Mouse (Mus musculus): Measurements from ENCODE around the gene Vmn2r28. TPM values are rescaled to one million over a fixed set of nuclear protein-coding genes. Genes with fewer than 3 reads are reported as not detected.
"Not testable (repeated sequence)": the region's sequence is repeated elsewhere in the genome, so short reads cannot be mapped to it uniquely, and the experiment has no call there.

The Vmn2r28 gene
- not detected in 2 replicates for polyA plus RNA-seq (2012; rRNA removed)

DNA sequence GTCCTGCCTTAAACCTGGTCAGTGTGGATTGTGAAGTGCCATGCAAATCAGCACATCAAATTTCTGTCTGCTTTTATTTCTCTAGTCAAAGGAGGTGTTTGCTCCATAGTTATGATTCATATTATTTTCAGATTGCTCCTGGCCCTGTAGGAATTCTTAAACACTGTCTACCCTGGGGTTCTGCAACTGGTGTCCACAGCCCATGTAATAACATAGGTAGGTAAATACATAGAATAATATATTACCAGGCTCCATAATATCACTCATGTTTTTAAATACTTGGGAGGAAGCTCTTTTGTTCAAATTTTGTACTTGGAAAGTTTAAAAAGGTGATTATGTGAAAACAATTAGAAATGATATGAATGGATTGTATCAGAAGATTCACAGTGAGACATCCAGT, at the start of gene Vmn2r28:
TSS of gene Vmn2r28 (minus strand) at position 101 of the 400 bp plus-strand sequence.
- H3K4me1 ChIP-seq (replicated peaks; ENCODE audit: control insufficient read depth, insufficient read depth, low read length): not testable (repeated sequence)

DNA sequence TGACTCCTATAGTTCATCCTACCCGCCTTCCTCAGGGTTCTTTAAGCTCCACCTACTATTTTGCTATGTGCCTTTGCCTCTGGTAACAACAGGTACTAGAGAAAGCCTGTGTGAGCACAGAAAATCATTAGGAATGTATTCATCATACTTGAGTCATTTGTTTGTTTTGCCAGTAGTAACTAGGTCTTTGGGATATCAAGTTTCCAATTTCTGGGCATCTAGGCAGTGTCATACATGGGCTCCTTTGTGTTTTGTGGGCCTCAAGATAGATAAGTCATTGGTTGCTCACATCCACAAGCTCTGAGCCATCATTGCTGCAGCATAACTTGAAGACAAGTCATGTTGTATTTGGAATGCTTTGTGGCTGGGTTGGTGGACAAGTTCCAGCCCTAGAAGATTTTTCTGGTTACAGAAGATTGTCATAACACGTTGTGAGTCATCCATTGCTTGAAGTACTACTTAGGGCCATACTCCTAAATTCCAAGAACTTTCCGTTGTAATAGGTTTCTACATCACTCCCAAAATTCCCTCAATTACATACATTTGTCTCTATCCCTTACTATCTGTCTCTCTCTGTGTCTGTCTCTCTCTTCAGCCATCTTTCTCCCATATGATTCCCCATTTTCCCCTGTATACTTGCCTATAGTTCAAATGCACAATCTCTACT, 47.1 kb upstream of the Vmn2r28 start:
- not testable (repeated sequence) for H3K27ac ChIP-seq (ENCODE audit: control insufficient read depth, insufficient read depth, low read length); H3K4me1 ChIP-seq (replicated peaks; ENCODE audit: control insufficient read depth, insufficient read depth, low read length); DNase-seq; H3K4me3 ChIP-seq (ENCODE audit: control insufficient read depth, insufficient read depth, low read length); H3K36me3 ChIP-seq (ENCODE audit: control insufficient read depth, insufficient read depth, low read length); H3K27me3 ChIP-seq (ENCODE audit: control insufficient read depth, insufficient read depth, low read length)
- WGBS: 49% methylated on average over 3 of the region's 3 CpGs

More for the DNA sequence above, at the start of gene Vmn2r28:
- not testable (repeated sequence) for H3K4me3 ChIP-seq (ENCODE audit: control insufficient read depth, insufficient read depth, low read length); H3K36me3 ChIP-seq (ENCODE audit: control insufficient read depth, insufficient read depth, low read length); H3K27ac ChIP-seq (ENCODE audit: control insufficient read depth, insufficient read depth, low read length); DNase-seq; H3K27me3 ChIP-seq (ENCODE audit: control insufficient read depth, insufficient read depth, low read length)

DNA sequence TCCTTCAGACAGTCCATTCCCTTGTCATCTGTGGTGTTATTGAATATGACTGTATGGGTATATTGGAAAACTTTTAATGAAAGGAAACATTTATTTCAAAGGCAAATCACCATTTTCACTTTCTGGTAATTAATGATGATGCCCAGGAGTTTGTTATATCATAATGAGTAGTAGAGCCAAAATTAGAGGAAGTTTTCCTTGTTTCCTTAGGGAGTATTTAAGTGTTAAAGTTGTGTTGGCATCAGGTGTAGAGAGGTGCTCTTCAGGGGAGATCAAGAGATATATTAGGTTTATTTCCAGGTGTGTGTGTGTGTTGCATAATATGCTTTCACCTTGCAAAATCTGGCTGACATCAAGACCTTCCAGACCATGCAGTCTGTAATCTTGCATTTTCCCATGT, 37.1 kb downstream of the Vmn2r28 start, which contains the start of gene Vmn1r59:
TSS of gene Vmn1r59 (minus strand) at position 101 of the 400 bp plus-strand sequence.
- H3K27me3 ChIP-seq (ENCODE audit: control insufficient read depth, insufficient read depth, low read length): no peaks in the 10 kb centered on the region

DNA sequence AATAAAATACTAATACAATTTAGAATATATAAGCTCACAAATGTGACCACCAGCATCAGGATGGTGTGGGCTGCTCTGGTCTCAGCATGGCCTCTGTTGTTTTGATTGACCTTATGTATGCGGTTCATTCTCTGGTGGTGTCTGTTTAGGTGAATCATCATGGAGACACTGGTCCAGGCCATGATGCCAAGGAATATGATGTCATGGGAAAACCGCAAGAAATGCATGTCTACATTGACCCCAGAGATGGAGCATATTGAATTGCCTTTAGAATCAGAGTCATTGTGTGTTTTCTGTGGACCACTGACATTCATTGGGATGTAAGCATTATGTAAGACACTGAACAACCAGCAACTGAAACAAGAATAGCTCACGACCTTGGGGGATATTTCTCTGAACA, 39.7 kb downstream of the Vmn2r28 start:
- not testable (repeated sequence) for H3K27me3 ChIP-seq (ENCODE audit: control insufficient read depth, insufficient read depth, low read length); DNase-seq; H3K36me3 ChIP-seq (ENCODE audit: control insufficient read depth, insufficient read depth, low read length); H3K27ac ChIP-seq (ENCODE audit: control insufficient read depth, insufficient read depth, low read length); H3K4me3 ChIP-seq (ENCODE audit: control insufficient read depth, insufficient read depth, low read length); H3K4me1 ChIP-seq (replicated peaks; ENCODE audit: control insufficient read depth, insufficient read depth, low read length)
- 72% methylated on average over 3 of the region's 3 CpGs for WGBS

More for the DNA sequence above, 37.1 kb downstream of the Vmn2r28 start, which contains the start of gene Vmn1r59:
- no peak for DNase-seq
- H3K36me3 ChIP-seq (ENCODE audit: control insufficient read depth, insufficient read depth, low read length): no peaks in the 10 kb centered on the region
- H3K4me3 ChIP-seq (ENCODE audit: control insufficient read depth, insufficient read depth, low read length): no peak within 1 kb of the TSS
- H3K4me1 ChIP-seq (replicated peaks; ENCODE audit: control insufficient read depth, insufficient read depth, low read length): no peaks in the 10 kb centered on the region
- no peak for TF ChIP-seq POLR2A (IDR thresholded peaks at IDR 0.05; ENCODE audit: control insufficient read depth, extremely low read depth, insufficient read depth, low read length, poor library complexity)
- no peak for TF ChIP-seq CTCF (IDR thresholded peaks at IDR 0.05; ENCODE audit: borderline replicate concordance, control insufficient read depth, extremely low read depth, insufficient read depth, low read length, poor library complexity)
- no peak within 1 kb of the TSS for H3K27ac ChIP-seq (ENCODE audit: control insufficient read depth, insufficient read depth, low read length)

DNA sequence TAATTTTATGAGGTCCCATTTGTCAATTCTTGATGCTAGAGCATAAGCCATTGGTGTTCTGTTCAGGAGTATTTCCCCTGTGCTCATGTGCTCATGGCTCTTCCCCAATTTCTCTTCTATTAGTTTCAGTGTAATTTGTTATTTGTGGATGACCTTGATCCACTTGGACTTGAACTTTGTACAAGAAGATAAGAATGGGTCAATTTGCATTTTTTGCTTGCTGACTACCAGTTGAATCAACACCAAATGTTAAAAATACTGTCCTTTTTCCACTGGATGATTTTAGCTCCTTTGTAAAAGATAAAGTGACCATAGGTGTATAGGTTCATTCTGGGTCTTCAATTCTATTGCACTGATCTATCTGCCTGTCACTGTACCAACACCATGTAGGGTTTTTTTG, 45.1 kb downstream of the Vmn2r28 start:
- Histone ChIP-seq H3K4me3 (ENCODE audit: control insufficient read depth, insufficient read depth, low read length) (no peak overlapping the region), H3K27ac (ENCODE audit: control insufficient read depth, insufficient read depth, low read length) (no peak overlapping the region), H3K27me3 (ENCODE audit: control insufficient read depth, insufficient read depth, low read length) (no peaks in the 10 kb centered on the region), H3K36me3 (ENCODE audit: control insufficient read depth, insufficient read depth, low read length) (no peaks in the 10 kb centered on the region), H3K4me1 (replicated peaks; ENCODE audit: control insufficient read depth, insufficient read depth, low read length) (no peaks in the 10 kb centered on the region)
- no peak for DNase-seq
- TF ChIP-seq POLR2A (IDR thresholded peaks at IDR 0.05; ENCODE audit: control insufficient read depth, extremely low read depth, insufficient read depth, low read length, poor library complexity): no peak

Other genes starting within 250 kb of the Vmn2r28 start
- gene Gm5065, start 143.4 kb downstream of the Vmn2r28 start, polyA plus RNA-seq (2012; rRNA removed): not detected in 2 replicates
- gene Nlrp2, start 142.9 kb downstream of the Vmn2r28 start, polyA plus RNA-seq (2012; rRNA removed): not detected in 2 replicates
- gene Vmn1r58, start 80.6 kb downstream of the Vmn2r28 start, polyA plus RNA-seq (2012; rRNA removed): not detected in 2 replicates
- not detected in 2 replicates for gene Vmn1r59, start 37.2 kb downstream of the Vmn2r28 start, polyA plus RNA-seq (2012; rRNA removed)
- not detected in 2 replicates for gene Vmn1r60, start 53.4 kb upstream of the Vmn2r28 start, polyA plus RNA-seq (2012; rRNA removed)
- gene Vmn1r61, start 119.3 kb upstream of the Vmn2r28 start, polyA plus RNA-seq (2012; rRNA removed): not detected in 2 replicates
- not detected in 2 replicates for gene Vmn1r62, start 179.7 kb upstream of the Vmn2r28 start, polyA plus RNA-seq (2012; rRNA removed)

Data from thymus, adult 2 months (tissue).